Mouse (Mus musculus) liver, embryonic 14 days (tissue): Measurements from ENCODE around the gene Sh3yl1. TPM values are rescaled to one million over a fixed set of nuclear protein-coding genes. Genes with fewer than 3 reads are reported as not detected.

Source experiments
- polyA plus RNA-seq: library from polyadenylated mRNA; depleted of rRNA; stranded (reverse); fragments of >200 nt; gene quantifications from 2 replicates; pipeline ENCODE4 v1.2.3, GENCODE M21; 2012; rRNA removed

Gene Sh3yl1
- polyA plus RNA-seq = 19.4 and 21.4 TPM in 2 replicates

DNA sequence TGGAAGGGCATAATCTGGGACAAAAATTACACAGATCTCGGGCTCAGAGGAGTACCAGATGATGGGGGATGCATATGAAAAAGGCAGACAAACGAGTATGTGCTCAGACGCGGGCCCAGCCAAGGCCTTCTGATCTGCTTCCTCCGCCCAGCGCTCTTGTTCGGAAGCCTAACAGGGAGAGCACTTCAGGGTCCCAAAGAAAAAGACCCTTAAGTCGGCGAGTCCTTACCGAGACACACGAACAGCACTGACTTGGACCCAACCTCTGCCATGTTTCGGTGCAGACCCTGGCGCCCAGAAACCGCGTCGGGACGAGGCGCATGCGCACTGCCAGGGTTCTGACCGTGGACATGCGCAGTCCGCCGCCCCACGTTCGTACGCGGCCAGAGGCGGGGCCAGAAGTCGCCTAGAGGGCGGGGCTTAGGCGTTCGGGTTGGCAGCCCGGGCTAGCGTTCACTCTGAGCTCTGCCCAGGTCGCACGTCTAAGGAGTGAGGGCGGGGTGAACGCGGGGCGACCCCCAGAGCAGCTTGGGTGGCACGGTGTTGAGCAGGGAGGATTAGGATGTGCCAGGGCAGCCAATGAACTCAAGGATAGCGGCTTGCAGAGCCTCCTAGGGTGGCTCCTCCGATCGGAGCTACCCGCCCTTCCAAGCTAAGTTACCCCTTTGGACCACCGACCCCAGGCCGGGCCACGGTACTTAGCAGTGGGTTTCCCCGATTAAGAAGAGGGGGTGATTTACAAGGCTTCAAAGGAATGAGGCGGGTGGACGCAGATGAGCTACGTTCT lies at the start of gene Sh3yl1, which contains the start of gene Acp1:
TSS of gene Sh3yl1 (plus strand) at position 408 of the 787 bp plus-strand sequence.
TSS of gene Acp1 (minus strand) at position 329 of the 787 bp plus-strand sequence.

DNA sequence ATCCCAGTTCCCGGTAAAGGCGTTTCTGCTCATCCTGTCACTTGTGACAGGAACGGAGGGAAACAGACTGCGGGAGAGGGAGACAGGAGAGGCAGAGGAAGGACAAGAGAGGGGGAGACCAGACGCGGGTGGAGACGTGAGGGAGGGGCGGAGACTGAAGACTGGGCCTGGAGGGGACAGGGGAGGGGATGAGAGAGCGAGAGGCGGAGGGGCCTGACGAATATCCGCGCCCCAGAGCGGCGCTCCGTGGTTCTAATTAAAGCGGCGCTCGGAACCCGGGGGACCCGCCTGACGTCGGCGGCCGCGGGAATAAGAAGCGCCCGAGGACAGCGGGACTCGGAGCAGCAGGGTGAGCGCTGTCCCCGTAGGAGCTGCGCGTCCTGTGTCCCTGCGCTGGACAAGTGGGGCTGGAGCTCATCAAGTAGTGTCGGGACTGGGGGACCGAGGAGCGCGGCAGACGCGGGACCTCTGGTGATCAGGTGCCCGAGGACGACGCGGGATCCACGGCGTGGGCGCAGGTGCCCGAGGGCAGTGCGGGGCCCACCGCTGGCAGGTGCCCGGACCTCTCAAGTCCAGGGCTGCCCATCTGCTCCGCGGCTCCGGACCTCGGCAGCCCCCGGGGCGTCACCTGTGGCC lies 27.4 kb upstream of the Sh3yl1 start, which contains the start of gene Alkal2:
TSS of gene Alkal2 (plus strand) at position 337 of the 636 bp plus-strand sequence.

Other genes starting within 250 kb of the Sh3yl1 start
- gene Alkal2, start 27.3 kb upstream of the Sh3yl1 start, polyA plus RNA-seq = 0.02 TPM in 1 of 2 replicates, not detected in the other
- 35.4 and 48.1 TPM in 2 replicates for gene Acp1, start 79 bp upstream of the Sh3yl1 start, polyA plus RNA-seq
- 0.90 and 1.2 TPM in 2 replicates for gene Fam110c, start 162.2 kb downstream of the Sh3yl1 start, polyA plus RNA-seq